Mouse (Mus musculus) left cerebral cortex, adult 18-20 months (tissue): ENCODE measurements at regions not wholly inside any gene's neighbourhood (a gene's known extent, or its start where the extent isn't known, plus 50 kb on each side); places are given as distances from the start of the nearest gene placed in this dataset.

ENCODE experiments used
- DNase-seq, 2 experiments: peaks; one replicate each; pipeline ENCODE4 v3.0.0; 2021 to 2022; ENCODE audit warnings: low spot score in 2 of 2, mixed read lengths in 1 of 2

DNA sequence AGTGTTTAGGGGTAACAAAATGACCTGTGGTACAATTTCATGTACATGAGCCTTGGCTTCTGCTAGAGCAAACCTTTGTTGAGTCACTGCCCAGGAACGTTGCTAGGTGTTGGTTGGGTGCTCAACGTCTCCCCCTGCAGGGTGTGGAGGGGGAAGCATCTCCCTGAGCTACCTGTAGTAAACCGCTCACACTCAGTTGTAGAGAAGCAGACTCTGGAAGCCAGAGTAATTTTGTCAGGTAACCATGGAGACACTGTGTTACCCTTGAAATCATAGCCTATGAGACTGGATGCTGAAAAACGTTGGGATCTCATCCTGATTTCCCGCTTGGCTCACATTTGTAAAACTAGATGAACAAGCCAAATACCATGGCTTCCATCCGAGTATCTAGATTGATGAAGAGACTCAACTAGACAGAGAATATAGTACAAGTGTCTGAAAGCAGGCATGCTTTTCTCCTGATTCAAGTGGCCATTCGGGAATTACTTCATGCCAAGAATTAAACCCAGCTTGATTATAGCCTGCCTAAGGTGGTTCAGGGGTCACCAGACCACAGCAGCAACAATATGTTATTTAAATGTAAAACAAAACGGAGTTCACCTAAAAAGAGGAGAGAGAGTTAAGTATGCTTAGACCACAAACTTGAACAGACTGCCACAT, 63.7 kb upstream of the Ctla4 start:
- DNase-seq = peak; percentile 44 to 58

DNA sequence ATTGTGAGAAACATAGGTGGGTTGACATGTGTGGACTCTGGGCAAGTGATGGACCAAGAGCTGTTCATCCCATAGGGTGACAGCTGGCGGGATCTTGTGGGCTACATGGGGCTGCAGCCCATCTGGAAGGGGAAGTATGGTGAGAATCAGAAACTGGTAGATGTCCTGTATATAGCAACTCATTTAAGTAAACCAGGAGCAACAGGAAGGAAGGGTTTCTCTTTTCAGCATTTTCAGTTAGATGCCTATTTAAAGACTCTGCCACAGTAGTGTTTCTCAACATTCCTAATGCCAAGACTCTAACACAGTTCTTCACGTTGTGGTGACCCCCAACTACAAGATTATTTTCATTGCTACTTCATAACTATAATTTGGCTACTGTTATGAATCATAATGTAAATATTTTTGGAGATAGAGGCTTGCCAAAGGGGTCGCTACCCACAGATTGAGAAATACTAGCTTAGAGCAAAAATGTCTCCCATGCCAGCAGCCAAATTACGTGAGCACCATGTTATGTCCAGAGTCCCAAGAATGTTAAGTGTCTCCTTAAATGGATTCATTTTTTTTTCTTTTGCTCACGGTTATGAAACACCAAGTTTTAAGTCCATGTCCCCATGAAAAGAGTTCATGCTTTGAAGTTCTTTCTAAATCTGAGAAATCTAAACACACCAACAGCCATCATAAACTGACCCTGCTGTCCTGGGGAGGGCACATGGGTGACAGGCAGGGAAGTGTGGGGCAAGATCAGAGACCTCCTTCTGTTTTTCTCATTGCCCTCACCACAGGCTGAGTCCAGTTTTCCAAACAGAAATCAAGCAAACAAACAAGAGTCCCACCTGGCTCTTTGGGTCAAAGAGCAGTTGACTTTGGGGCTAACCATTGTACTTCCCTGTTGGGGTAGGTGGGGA, 62.3 kb upstream of the Ctla4 start:
- DNase-seq = no peak

DNA sequence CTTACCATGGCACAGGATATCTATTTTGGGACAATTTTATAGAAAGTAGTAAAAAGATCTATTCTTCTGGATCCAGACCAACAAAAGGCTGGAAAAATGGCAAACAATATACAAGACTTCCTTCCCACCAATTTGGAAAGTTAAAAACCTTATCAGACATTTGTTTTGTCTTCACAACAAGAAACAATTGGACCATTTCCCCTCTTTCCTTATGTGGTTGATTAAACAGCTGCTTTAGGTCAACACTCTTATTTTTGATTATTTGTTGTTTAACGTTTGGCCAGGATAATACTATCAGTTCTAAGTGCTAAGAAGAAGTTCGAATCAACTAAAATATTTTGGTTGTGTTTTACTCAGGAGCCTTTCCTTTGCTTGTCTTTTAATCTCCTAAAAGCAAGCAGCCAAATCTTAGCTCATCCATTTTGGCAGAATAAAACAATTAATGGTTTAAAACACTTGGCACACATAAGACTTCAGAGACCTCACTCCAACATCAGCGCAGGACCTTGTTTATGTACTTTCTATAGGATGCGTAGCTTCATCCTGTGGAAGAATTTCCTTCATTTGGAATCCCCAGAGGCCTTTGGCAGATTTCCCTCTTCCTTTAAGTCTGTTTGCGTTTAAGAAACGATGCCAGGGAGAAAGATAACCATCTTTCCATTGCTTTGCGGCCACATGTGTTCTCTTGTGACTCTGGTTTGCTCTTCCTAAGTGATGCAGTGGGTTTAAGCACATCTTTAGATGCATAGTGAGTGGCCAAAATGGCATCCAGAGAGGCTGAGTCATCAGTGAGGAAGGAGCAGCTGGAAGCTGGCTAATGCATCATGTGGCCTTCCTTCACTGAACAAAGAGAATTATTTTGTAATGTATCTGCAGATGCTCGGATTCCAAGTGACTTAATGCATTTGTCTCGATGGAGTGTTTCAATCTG, 61.3 kb upstream of the Ctla4 start:
- DNase-seq = no peak

DNA sequence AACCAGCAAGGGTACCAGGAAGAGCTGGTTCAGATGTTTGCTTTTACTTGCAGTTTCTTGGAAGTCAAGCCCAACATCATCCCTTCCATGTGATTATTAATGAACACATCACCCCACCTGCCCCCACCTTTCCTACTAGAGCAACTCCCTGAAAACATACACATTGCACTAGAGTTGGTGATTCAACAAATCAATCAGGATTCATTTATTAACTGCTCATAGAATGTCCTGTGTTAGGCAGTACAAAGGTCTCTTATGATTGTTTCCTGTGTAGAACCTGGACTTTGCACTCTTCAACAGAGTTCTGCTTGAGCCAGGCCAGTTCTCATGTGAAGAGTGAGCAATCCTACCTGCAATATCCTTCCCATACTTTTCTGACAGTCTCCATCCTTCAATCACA, 59.8 kb upstream of the Ctla4 start:
- no peak for DNase-seq

DNA sequence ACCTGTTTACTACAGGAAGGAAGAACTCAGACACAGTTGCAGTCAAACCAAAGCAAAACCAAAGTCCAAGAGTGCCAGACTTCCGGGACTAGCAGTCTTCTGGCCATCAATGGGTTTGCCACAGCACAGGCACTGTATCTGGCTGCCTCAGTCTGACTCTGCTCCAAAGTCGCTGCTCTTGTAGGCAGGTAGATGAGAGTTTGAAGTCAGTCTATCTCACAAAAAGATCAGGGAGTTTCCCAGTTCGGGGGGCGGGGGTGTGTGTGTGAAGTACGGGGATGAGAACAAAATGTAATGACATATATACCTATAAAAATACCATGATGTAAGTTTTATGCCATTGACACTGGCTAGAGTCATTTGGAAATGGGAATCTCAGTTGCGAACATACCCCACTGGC, 58.6 kb upstream of the Ctla4 start:
- DNase-seq = no peak

DNA sequence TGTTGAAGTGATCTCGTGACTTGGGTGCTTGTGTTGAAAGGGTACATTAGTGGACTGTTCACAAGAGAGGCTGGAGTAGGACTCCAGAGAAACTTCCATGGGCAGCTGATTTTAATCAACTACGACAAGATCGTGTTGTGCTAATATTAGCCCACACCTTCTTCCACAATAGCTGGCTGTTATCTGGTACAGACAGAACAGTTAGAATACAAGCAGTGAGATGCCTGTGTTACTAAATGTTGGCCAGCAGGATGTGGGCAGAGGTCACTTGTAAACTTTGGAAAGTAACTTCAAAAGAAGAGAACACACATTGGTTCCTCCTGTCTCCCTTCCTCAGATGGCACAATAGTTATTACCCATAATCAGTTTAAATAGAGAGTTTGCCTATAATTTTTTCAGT, 57.0 kb upstream of the Ctla4 start:
- DNase-seq = no peak

DNA sequence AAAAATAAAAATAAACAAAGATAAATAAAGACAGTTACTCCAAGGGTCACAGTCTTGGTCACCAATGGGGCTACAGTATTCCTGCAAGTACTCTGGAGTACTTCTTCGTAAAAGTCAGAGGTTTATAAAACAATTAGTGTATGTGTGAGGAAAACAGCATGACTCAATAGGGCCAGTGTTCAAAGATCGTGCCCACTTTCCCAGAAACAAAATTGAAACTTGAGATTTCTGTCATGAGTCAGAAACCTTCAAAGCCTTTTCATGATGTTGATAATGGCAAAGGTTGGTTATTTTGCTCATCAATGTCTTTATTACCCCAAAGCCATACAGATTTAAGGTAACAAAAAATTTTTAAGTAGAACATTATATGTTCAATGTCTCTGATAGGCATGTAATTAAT, 53.1 kb upstream of the Ctla4 start:
- DNase-seq = no peak
